Mouse (Mus musculus) cerebellum, adult 2 months (tissue): ENCODE results near the gene Invs. TPM values are rescaled to one million over a fixed set of nuclear protein-coding genes. Genes with fewer than 3 reads are reported as not detected.

Source experiments
- DNase-seq, 2 experiments: peaks; one replicate each; pipeline ENCODE4 v3.0.0; 2021
- H3K27ac ChIP-seq: fragments of 200-500 bp; 2 replicates; pipeline ENCODE4 v1.5.1; 2012; ENCODE audit warnings: low read length, control low read depth, inconsistent platforms; ENCODE audit not compliant: insufficient read depth
- H3K27me3 ChIP-seq: fragments of 200-500 bp; 2 replicates; pipeline ENCODE4 v1.6.1; 2012; ENCODE audit warnings: inconsistent platforms, mild to moderate bottlenecking, low read length, moderate library complexity; ENCODE audit not compliant: control insufficient read depth, insufficient read depth
- H3K4me1 ChIP-seq: fragments of 200-500 bp; 2 replicates; pipeline ENCODE4 v1.6.1; 2011; ENCODE audit warnings: low read length; ENCODE audit not compliant: control insufficient read depth, insufficient read depth
- H3K4me3 ChIP-seq: fragments of 200-500 bp; replicated peaks from 2 replicates; pipeline ENCODE3; 2011; ENCODE audit warnings: mild to moderate bottlenecking, low read depth, low read length, control low read depth; ENCODE audit not compliant: insufficient read depth
- CTCF ChIP-seq: fragments of 200-500 bp; IDR thresholded peaks from 2 replicates; pipeline ENCODE4 v1.5.1; 2011; ENCODE audit warnings: low read depth, mild to moderate bottlenecking, control low read depth, low read length, moderate library complexity, borderline replicate concordance; ENCODE audit not compliant: insufficient read depth
- POLR2A ChIP-seq: fragments of 200-500 bp; IDR thresholded peaks from 2 replicates; pipeline ENCODE4 v1.6.1; 2011; ENCODE audit warnings: low read length, control low read depth, borderline replicate concordance; ENCODE audit not compliant: insufficient read depth
- WGBS: fragments of 180-500 bp; shearing (Covaris S2); methylation state at CpG from one replicate; pipeline ENCODE4 v1.1.7; 2018; 5-methylcytosine and 5-hydroxymethylcytosine counted together
- polyA plus RNA-seq: library from polyadenylated mRNA; depleted of rRNA; stranded (reverse); fragments of >200 nt; gene quantifications from 2 replicates; pipeline ENCODE4 v1.2.3, GENCODE M21; 2012

Gene Invs
- polyA plus RNA-seq, 1 experiment = 7.0 TPM

DNA sequence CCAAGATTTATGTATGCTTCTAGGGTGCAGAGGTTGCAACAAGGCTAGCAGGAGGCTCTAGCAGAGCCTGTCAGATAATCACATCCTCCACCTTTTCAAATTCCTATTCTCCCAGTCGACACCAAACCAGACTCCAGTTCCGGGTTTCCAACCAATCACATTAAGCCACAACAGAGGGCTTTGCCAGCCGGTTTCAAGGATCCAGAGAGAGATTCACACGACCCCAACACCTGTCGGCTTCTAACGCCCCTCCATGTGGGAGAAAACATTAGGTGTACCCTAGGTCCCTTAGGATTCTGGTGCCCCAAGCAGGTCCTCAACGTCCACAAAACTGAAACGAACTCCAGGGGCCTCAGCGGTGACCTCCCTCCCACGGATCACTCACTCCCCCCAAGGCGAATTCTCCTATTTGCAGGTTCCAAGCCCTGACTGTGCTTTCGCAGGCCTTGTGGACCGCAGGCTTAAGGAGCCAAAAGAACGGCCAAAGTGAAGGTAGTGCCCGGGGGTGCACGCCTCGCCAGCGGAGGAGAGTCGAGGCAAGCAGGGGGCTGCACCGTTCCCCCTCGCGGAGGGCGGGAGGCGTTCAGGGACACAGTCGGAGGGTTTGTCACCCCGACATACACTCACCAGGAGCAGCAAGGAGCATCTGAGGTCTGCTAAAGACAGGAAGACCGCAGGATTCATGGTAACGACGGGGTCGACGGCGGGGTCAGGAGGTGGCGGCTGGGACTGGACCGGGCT is 633 bp upstream of the Invs start:
- under 1% methylated on average over 34 of the region's 34 CpGs for WGBS
- TF ChIP-seq CTCF = no peak
- no peak for TF ChIP-seq POLR2A
- H3K27me3 ChIP-seq = no peaks in the 10 kb centered on the region

DNA sequence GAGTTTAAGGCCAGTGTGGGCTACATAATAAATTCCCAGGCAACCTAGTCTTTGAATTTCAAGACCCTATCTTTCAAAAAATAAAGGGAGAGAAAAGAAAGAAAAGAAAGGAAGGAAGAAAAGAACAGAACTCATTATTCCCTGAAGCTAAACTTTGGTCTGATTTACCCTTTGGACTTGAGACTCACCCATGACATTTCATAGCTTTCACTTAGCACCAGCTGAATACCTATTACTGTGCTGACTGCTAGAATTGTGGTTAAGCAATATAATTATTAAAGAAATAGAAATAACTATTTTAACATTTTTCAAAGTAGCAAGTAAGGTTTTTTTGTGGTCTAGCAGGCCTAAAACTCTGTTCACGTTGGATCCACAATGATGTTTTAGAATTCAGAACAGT is 1.6 kb downstream of the Invs start:
- DNase-seq = no peak
- 96% methylated on average over 1 of the region's 1 CpGs for WGBS
- Histone ChIP-seq H3K4me1 (peaks cover 4% of the 10 kb centered on the region; the same call in 1 of the 2 replicates), H3K27me3 (no peaks in the 10 kb centered on the region), H3K27ac (no peak overlapping the region), H3K4me3 (no peak overlapping the region)
- TF ChIP-seq POLR2A (no peak), CTCF (no peak)

More for the DNA sequence above, 633 bp upstream of the Invs start:
- Histone ChIP-seq H3K4me1 (peaks cover 4% of the 10 kb centered on the region; the same call in 1 of the 2 replicates), H3K4me3 (peak overlapping the region; percentile 91), H3K27ac (peak overlapping the region; percentile 47)
- DNase-seq = no peak

DNA sequence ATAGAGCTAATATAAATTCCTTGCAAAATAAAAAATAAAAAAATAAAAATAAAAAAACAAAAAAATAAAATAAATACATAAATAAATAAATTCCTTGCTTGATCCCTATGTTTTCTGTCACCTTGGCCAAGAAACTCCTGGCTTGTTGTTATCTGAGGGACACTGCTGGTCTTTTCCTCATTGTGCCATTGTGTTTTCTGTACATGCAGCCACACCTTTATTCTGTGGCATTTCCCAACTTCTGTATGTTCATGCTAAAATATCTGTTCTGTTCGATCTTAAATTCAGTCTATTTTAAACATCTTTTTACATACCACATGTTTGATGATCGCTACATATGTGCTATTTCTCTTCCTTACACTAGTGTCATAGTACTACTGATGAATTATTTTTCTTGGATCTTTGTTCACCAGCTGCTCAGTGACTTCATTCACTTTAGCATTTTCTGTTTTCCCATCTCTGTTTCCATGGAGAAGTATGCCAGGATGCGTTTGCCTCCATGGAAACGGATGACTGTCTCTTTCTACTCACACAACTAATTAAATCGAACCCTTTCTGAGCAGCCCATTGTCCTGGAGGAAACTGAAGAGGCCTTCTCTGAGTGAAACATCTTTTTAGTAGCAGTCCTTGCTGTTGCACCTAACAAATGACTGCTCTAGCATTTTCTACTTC is 7.7 kb downstream of the Invs start:
- Histone ChIP-seq H3K4me1 (no peaks in the 10 kb centered on the region), H3K27ac (no peak overlapping the region), H3K4me3 (no peak overlapping the region), H3K27me3 (no peaks in the 10 kb centered on the region)
- TF ChIP-seq CTCF = no peak
- no peak for TF ChIP-seq POLR2A
- no peak for DNase-seq
- WGBS = 33% methylated on average over 5 of the region's 5 CpGs

DNA sequence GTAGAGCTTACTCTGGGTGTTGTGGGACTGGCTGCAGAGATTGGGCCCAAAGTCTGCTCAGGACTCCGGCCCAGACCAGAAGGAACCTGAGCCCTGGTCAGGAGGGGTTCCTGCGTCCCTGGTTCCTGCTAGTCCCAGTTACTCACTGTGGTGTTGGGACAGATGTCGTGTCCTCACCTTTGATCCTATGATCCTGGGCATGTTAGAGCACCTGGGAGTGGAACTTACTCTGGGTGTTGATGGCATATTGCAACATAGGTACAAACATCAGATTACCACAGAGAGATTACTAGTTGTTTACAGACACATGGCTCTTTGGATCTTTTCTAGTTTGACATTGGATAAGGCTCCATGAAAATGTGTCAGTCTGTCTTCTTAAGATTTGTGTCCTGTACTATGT is 35.3 kb downstream of the Invs start:
- no peak for DNase-seq
- Histone ChIP-seq H3K27me3 (no peaks in the 10 kb centered on the region), H3K27ac (no peak overlapping the region), H3K4me3 (no peak overlapping the region), H3K4me1 (no peaks in the 10 kb centered on the region)
- TF ChIP-seq CTCF (no peak), POLR2A (no peak)
- 93% methylated on average over 3 of the region's 3 CpGs for WGBS

DNA sequence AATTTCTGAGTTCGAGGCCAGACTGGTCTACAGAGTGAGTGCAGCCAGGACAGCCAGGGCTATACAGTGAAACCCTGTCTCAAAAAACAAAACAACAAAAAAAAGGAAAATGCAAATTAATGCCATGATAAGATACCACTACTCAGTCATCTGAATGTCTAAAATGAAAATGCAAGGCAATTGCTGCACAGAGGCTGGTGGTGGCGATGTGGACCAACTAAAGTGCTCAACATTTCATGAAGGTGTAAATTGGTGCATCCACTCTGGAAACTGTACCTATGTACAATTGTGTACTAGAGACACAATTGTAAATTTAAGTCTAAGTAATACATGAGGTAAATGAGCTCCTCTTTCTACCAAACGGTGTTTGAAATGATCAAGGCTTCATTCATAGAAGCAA is 36.5 kb downstream of the Invs start:
- H3K27ac ChIP-seq = no peak overlapping the region
- H3K4me3 ChIP-seq = no peak overlapping the region
- no peaks in the 10 kb centered on the region for H3K4me1 ChIP-seq
- DNase-seq = no peak
- TF ChIP-seq POLR2A (no peak), CTCF (no peak)
- WGBS = 90% methylated on average over 3 of the region's 3 CpGs
- H3K27me3 ChIP-seq = no peaks in the 10 kb centered on the region

DNA sequence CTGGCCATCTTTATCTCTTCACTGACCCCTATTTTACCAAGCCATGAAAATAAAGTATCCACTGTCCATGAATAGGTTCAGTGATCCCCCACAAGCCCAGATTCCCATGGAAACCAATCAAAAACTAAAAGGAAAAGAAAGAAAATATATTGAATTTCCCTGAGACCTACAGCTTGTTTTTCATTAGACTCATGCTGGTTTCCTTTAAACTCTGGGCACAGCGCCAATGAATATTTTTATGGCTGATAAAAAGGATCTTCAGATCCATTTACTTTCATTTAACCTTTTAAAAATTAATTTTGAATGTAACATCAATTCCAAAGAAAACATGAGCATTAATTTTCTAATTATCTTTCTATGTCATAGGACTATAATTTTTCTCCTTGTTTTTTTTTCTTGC is 41.7 kb downstream of the Invs start:
- no peak for TF ChIP-seq POLR2A
- no peak for TF ChIP-seq CTCF
- no peak overlapping the region for H3K4me3 ChIP-seq

DNA sequence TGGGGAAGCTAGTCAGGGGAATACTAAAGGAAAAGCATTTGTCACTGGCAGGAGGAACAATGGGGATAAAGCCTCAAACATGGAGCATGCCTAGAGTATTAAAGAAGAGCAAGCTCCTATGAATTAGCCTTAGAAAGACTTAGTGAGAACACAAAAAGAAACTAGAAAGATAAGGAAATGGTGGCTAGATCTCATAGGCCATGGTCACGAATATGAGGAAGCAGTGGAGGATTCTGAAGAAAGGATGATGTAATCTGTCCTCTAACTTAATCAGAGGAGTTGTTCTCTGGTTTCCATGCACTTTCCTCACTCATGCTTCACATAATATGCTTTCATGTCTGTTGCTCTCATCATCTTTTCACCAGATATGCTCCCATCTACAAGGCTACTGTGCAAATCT is 42.5 kb downstream of the Invs start:
- Histone ChIP-seq H3K27ac (no peak overlapping the region), H3K27me3 (no peaks in the 10 kb centered on the region), H3K4me3 (no peak overlapping the region), H3K4me1 (no peaks in the 10 kb centered on the region)
- no peak for DNase-seq
- TF ChIP-seq POLR2A (no peak), CTCF (no peak)
- WGBS = 85% methylated on average over 1 of the region's 1 CpGs

More for the DNA sequence above, 41.7 kb downstream of the Invs start:
- 73% methylated on average over 1 of the region's 1 CpGs for WGBS
- DNase-seq = peak in 1 of 2 experiments; percentile 6
- no peaks in the 10 kb centered on the region for H3K27me3 ChIP-seq
- H3K27ac ChIP-seq = no peak overlapping the region
- no peaks in the 10 kb centered on the region for H3K4me1 ChIP-seq

DNA sequence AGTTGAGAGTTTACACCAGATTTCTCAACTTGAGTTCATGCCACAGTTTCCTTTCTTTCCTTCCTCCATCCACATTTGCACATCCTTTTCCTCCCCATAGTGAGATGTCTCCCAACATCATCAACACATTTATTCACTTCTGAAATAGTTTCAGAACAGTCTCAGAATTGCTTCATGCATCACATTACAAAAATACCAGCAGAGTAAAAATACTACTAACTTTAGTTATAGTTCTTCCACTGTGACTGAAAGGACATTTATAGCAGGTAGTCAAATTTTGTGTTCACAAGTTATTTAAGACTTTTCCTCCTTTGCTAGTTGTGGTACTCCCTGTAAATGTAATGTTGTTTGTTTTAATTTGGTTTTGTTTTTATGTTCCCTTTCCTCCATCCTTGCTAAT is 47.6 kb downstream of the Invs start:
- no peak overlapping the region for H3K27ac ChIP-seq
- no peak for TF ChIP-seq CTCF
- TF ChIP-seq POLR2A = no peak
- no peak for DNase-seq
- no peaks in the 10 kb centered on the region for H3K4me1 ChIP-seq
- H3K27me3 ChIP-seq = no peaks in the 10 kb centered on the region
- no peak overlapping the region for H3K4me3 ChIP-seq
